Mouse (Mus musculus) hindbrain, embryonic 14.5 days (tissue): ENCODE results near the gene Afap1l2. TPM values are rescaled to one million over a fixed set of nuclear protein-coding genes. Genes with fewer than 3 reads are reported as not detected.

Source experiments
- ATAC-seq: fragments of 200-750 bp; cut with Nextera tagmentation; 2 replicates; pipeline ENCODE4 v1.8.0; 2017; ENCODE audit warnings: moderate number of reproducible peaks, mild to moderate bottlenecking, moderate TSS enrichment, moderate library complexity; ENCODE audit not compliant: low FRiP score
- DNase-seq: peaks from one replicate; pipeline ENCODE4 v3.0.0-alpha.2; 2015; ENCODE audit warnings: low spot score
- H3K27ac ChIP-seq: fragments of 300-500 bp; sonication (generic); 2 replicates; pipeline ENCODE4 v1.5.1; 2014; ENCODE audit warnings: mild to moderate bottlenecking, moderate library complexity
- H3K27me3 ChIP-seq: fragments of 300-500 bp; sonication (generic); 2 replicates; pipeline ENCODE4 v1.6.1; 2014; ENCODE audit warnings: mild to moderate bottlenecking, low read length, mixed read lengths; ENCODE audit not compliant: control insufficient read depth, insufficient read depth
- H3K36me3 ChIP-seq: fragments of 300-500 bp; sonication (generic); replicated peaks from 2 replicates; pipeline ENCODE4 v1.6.1; 2014; ENCODE audit not compliant: control insufficient read depth, insufficient read depth
- H3K4me1 ChIP-seq: fragments of 300-500 bp; sonication (generic); replicated peaks from 2 replicates; pipeline ENCODE4 v1.6.1; 2014; ENCODE audit warnings: antibody characterized with exemption, low read length, mixed read lengths; ENCODE audit not compliant: control insufficient read depth, insufficient read depth
- H3K4me2 ChIP-seq: fragments of 300-500 bp; sonication (generic); replicated peaks from 2 replicates; pipeline ENCODE4 v1.6.1; 2014; ENCODE audit warnings: mild to moderate bottlenecking, moderate library complexity
- H3K4me3 ChIP-seq: fragments of 300-500 bp; sonication (generic); replicated peaks from 2 replicates; pipeline ENCODE4 v1.5.1; 2014; ENCODE audit warnings: mild to moderate bottlenecking, low read length
- H3K9ac ChIP-seq: fragments of 300-500 bp; sonication (generic); 2 replicates; pipeline ENCODE4 v1.6.1; 2014
- H3K9me3 ChIP-seq: fragments of 300-500 bp; sonication (generic); 2 replicates; pipeline ENCODE4 v1.6.1; 2016; ENCODE audit warnings: low read length; ENCODE audit not compliant: control insufficient read depth
- WGBS: fragments of 180-500 bp; shearing (Covaris S2); extraction: QIAGEN DNeasy Blood & Tissue Kit; methylation state at CpG from one replicate; pipeline ENCODE4 v1.1.7; 2014; 5-methylcytosine and 5-hydroxymethylcytosine counted together
- polyA plus RNA-seq: library from polyadenylated mRNA; unstranded; fragments of >200 nt; fragmentation: Nextera tagmentation; extraction: Ambion mirVana; gene quantifications from 2 replicates; pipeline ENCODE4 v1.2.1, GENCODE M21; 2014

Gene Afap1l2
- polyA plus RNA-seq, 1 experiment from 2014 or later = 13.7 TPM

GRCm38 (mm10) chr19:56905395-56905794, 102.6 kb downstream of the Afap1l2 start:
- Histone ChIP-seq H3K27ac (no peak overlapping the region), H3K4me3 (no peak overlapping the region), H3K9me3 (no peaks in the 10 kb centered on the region), H3K27me3 (no peaks in the 10 kb centered on the region), H3K4me1 (no peaks in the 10 kb centered on the region), H3K9ac (no peak overlapping the region), H3K4me2 (no peak overlapping the region), H3K36me3 (no peaks in the 10 kb centered on the region)
- 90% methylated on average over 7 of the region's 7 CpGs for WGBS
- no peak for DNase-seq
- ATAC-seq = no peak

GRCm38 (mm10) chr19:56904095-56904494, 103.9 kb downstream of the Afap1l2 start:
- 91% methylated on average over 3 of the region's 3 CpGs for WGBS
- DNase-seq (no peak), ATAC-seq (no peak)
- H3K36me3 ChIP-seq = no peaks in the 10 kb centered on the region
- no peak overlapping the region for H3K27ac ChIP-seq
- no peak overlapping the region for H3K9ac ChIP-seq
- no peak overlapping the region for H3K4me2 ChIP-seq
- H3K27me3 ChIP-seq = no peaks in the 10 kb centered on the region
- no peak overlapping the region for H3K4me3 ChIP-seq
- H3K9me3 ChIP-seq = no peaks in the 10 kb centered on the region
- no peaks in the 10 kb centered on the region for H3K4me1 ChIP-seq

- H3K9me3 ChIP-seq = no peaks in the 10 kb centered on the region
- DNase-seq (no peak), ATAC-seq (no peak)
- 72% methylated on average over 16 of the region's 16 CpGs for WGBS
- H3K4me2 ChIP-seq = no peak overlapping the region
- no peak overlapping the region for H3K27ac ChIP-seq
- H3K4me1 ChIP-seq = no peaks in the 10 kb centered on the region
- no peaks in the 10 kb centered on the region for H3K27me3 ChIP-seq
- no peak overlapping the region for H3K4me3 ChIP-seq
- no peaks in the 10 kb centered on the region for H3K36me3 ChIP-seq
- no peak overlapping the region for H3K9ac ChIP-seq
These were observed 110.4 kb downstream of the Afap1l2 start for GRCm38 (mm10) chr19:56897654-56898053.

GRCm38 (mm10) chr19:56893326-56893725, 114.7 kb downstream of the Afap1l2 start:
- ATAC-seq (no peak), DNase-seq (no peak)
- Histone ChIP-seq H3K4me3 (no peak overlapping the region), H3K9me3 (no peaks in the 10 kb centered on the region), H3K27me3 (no peaks in the 10 kb centered on the region), H3K9ac (no peak overlapping the region), H3K4me2 (no peak overlapping the region), H3K36me3 (no peaks in the 10 kb centered on the region), H3K4me1 (no peaks in the 10 kb centered on the region), H3K27ac (no peak overlapping the region)
- 79% methylated on average over 5 of the region's 5 CpGs for WGBS

- no peak for DNase-seq
- Histone ChIP-seq H3K27me3 (no peaks in the 10 kb centered on the region), H3K4me2 (no peak overlapping the region), H3K27ac (no peak overlapping the region), H3K36me3 (no peaks in the 10 kb centered on the region), H3K9ac (no peak overlapping the region), H3K9me3 (no peaks in the 10 kb centered on the region), H3K4me1 (no peaks in the 10 kb centered on the region), H3K4me3 (no peak overlapping the region)
- 57% methylated on average over 5 of the region's 5 CpGs for WGBS
- no peak for ATAC-seq
These were observed 115.4 kb downstream of the Afap1l2 start for GRCm38 (mm10) chr19:56892586-56892985.

GRCm38 (mm10) chr19:56891438-56891837, 116.6 kb downstream of the Afap1l2 start:
- H3K36me3 ChIP-seq = no peaks in the 10 kb centered on the region
- no peak overlapping the region for H3K4me3 ChIP-seq
- no peaks in the 10 kb centered on the region for H3K4me1 ChIP-seq
- no peak overlapping the region for H3K9ac ChIP-seq
- H3K27me3 ChIP-seq = no peaks in the 10 kb centered on the region
- H3K4me2 ChIP-seq = no peak overlapping the region
- H3K27ac ChIP-seq = no peak overlapping the region
- WGBS = 53% methylated on average over 2 of the region's 2 CpGs
- H3K9me3 ChIP-seq = no peaks in the 10 kb centered on the region
- ATAC-seq (no peak), DNase-seq (no peak)

GRCm38 (mm10) chr19:56888654-56889053, 119.4 kb downstream of the Afap1l2 start:
- Histone ChIP-seq H3K4me1 (no peaks in the 10 kb centered on the region), H3K9ac (no peak overlapping the region), H3K36me3 (no peaks in the 10 kb centered on the region), H3K4me2 (no peak overlapping the region), H3K27ac (no peak overlapping the region), H3K9me3 (no peaks in the 10 kb centered on the region), H3K4me3 (no peak overlapping the region), H3K27me3 (no peaks in the 10 kb centered on the region)
- ATAC-seq (no peak), DNase-seq (no peak)
- 83% methylated on average over 5 of the region's 5 CpGs for WGBS

- Histone ChIP-seq H3K9me3 (no peaks in the 10 kb centered on the region), H3K4me1 (no peaks in the 10 kb centered on the region), H3K36me3 (no peaks in the 10 kb centered on the region), H3K27me3 (no peaks in the 10 kb centered on the region), H3K9ac (no peak overlapping the region), H3K4me3 (no peak overlapping the region), H3K4me2 (no peak overlapping the region), H3K27ac (no peak overlapping the region)
- DNase-seq (no peak), ATAC-seq (no peak)
- WGBS = 90% methylated on average over 10 of the region's 10 CpGs
These were observed 120.1 kb downstream of the Afap1l2 start for GRCm38 (mm10) chr19:56887879-56888278.

- H3K9ac ChIP-seq = no peak overlapping the region
- H3K4me2 ChIP-seq = no peak overlapping the region
- no peaks in the 10 kb centered on the region for H3K36me3 ChIP-seq
- no peak overlapping the region for H3K27ac ChIP-seq
- 53% methylated on average over 6 of the region's 6 CpGs for WGBS
- H3K4me1 ChIP-seq = peaks cover 9% of the 10 kb centered on the region; the same call in 1 of the 2 replicates
- H3K4me3 ChIP-seq = no peak overlapping the region
- peak; percentile 35 for DNase-seq
- ATAC-seq = no peak
- H3K9me3 ChIP-seq = no peaks in the 10 kb centered on the region
- H3K27me3 ChIP-seq = peaks cover 45% of the 10 kb centered on the region
These were observed 130.7 kb downstream of the Afap1l2 start for GRCm38 (mm10) chr19:56877364-56877763.

GRCm38 (mm10) chr19:56874601-56875315, 133.3 kb downstream of the Afap1l2 start:
- H3K27me3 ChIP-seq = peaks cover 52% of the 10 kb centered on the region

More at GRCm38 (mm10) chr19:56874601-56875315, 133.3 kb downstream of the Afap1l2 start:
- ATAC-seq = no peak
- H3K4me1 ChIP-seq = peaks cover 9% of the 10 kb centered on the region; the same call in 1 of the 2 replicates
- 10% methylated on average over 30 of the region's 30 CpGs for WGBS
- peak; percentile 45 for DNase-seq
- H3K4me3 ChIP-seq = peak overlapping the region; percentile 46
- peak overlapping the region; percentile 98 for H3K4me2 ChIP-seq
- H3K27ac ChIP-seq = no peak overlapping the region
- H3K36me3 ChIP-seq = no peaks in the 10 kb centered on the region
- H3K9ac ChIP-seq = peak overlapping the region; percentile 59
- no peaks in the 10 kb centered on the region for H3K9me3 ChIP-seq
